Mouse (Mus musculus) embryo, embryonic 9.5 days (tissue): ENCODE measurements at regions not wholly inside any gene's neighbourhood (a gene's known extent, or its start where the extent isn't known, plus 50 kb on each side); places are given as distances from the start of the nearest gene placed in this dataset.

Source experiments
- DNase-seq: peaks from one replicate; pipeline ENCODE4 v3.0.0-alpha.2; 2017; ENCODE audit errors: extremely low spot score

- no peak for DNase-seq
Measured at GRCm38 (mm10) chr12:39073289-39074022, 294.3 kb downstream of the Etv1 start.

DNA sequence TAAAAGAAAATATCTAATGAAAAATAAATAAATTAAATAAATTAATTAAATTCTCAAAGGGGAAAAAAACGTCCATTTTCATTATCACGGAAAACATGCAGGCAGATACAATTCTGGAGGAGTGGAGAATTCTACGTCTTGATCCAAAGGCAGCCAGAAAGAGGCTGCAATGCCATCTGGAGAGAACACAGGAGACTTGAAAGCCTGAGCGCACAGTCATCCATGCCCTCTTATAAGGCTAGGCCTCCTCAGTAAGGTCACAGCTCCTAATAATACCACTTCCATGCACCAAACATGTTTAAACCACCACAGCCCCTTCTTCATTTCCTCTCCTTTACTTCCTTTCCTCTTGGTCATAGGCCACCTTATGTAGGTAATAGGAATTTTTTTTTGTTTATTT is 307.1 kb downstream of the Etv1 start:
- DNase-seq = no peak

DNA sequence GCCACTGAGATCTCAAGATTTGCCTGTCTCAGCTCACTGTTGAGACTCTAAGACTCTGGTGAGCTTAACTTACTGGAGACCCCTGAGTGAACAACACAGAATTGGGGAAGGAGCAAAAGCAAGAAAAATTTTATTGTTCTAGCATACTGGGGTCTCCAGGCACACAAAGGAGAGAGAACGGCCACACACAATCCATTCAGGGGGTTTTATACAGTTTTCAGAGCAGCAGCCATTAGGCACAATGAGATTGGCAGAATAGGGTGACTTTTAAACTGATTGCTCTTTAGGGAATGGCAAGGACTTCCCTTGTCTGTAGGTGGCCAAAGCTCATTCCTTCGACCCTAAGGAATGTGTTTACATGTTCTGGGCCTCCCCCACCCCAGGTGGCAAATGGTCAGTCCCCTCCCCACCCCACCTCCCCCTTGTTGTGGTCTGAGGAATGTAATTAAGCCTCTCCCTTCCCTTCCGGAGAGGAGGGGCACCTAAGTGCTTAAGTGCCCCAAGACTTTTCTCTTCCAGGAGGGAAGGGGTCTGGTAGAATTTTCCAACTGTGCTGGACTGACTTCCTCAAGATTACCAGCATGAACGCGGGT is 315.6 kb downstream of the Etv1 start:
- peak; percentile 20 for DNase-seq

GRCm38 (mm10) chr12:39123391-39124095 is 344.4 kb downstream of the Etv1 start:
- no peak for DNase-seq

- peak; percentile 8 for DNase-seq
Measured at GRCm38 (mm10) chr12:39154689-39155088, 375.5 kb downstream of the Etv1 start.

DNA sequence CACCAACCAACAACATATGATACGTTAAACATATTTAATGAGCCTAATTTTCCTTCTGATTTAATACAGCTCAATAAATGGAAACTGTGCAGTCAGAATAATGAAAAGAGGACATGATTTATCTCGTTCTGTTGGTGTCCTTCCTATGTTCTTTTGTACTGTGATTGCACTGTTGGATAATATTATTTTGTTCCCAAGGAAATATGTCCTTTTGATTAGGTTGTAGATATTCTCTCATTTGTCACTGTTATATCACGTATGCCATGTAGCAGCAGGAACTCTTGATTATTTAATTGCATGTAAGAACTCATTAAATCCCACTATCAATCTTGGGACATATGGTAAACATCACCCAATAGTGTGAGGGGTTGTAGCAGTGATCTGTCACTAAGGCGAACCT is 397.8 kb downstream of the Etv1 start:
- no peak for DNase-seq

DNA sequence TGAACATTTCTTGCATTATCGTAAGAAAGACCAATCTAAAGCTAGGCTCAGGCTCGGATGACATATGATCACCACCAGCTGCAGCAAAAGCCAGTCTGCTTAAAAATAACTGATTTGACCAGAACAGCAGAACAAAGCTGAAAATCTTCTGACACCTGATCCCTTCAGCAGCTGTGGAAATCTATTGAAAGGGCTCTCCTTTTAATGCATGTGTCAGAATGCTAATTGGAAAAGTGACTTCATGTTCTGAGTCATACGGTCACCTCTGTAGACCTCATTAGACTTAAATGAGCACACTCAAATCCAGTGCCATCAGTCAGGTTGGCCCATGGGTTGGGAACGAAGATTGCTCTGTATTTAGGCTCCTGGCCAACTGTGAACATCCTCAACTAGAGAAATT is 444.9 kb downstream of the Etv1 start:
- no peak for DNase-seq

DNA sequence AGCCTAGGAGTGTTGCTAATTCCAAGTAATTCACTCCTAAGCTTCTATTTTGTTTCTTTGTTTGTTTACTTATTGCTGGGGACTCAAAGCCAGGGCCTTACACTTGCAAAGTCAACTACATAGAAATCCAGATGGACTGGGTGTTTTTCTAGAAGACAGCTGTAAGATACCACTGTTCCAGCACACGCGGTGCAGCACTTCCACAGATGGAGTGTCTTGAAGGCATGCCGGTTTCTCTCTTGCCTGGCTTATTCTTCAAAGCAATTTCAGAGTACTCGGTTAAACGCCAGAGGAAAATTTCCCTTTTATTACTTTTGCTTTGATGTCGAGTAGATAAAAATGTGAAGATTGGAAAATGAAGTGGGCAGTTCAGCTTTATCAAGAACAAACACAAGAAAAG is 477.4 kb downstream of the Etv1 start:
- DNase-seq = no peak

DNA sequence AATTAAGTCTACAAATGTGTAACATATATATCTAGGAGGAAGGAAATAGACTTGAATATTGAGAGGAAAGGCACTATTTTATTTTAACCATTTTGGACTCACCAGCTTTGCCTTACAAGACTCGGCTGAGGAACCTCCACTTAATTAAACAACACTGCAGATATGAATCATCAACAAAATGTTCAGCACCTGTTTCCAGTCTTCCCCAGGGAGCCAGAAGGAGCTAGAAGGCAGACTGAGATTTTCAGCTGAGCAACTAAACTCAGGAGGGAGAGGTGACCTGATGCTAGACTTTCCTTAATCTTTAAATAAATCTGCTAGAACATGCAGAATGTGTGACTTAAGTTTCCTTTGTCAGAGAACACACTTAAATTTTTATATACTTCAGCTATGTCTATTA is 478.4 kb downstream of the Etv1 start:
- DNase-seq = no peak

DNA sequence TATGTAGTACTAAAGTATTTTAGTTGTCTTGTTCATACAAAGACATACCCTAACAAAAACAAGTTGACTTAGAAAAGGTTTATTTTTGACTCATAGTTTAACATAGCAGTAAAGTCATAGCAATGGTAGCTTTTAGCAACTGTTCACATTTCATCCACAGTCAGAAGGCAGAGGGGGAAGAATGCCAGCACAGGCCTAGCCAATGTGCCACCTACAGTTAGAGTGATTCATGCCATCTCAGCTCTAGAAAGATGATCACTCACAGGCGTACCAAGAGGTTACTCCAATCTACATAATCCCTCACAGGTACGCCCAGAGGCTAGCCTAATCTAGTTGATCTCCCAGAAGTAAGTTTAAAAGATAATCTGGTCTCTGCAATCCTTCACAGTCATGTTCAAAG is 510.5 kb downstream of the Etv1 start:
- no peak for DNase-seq

- no peak for DNase-seq
Measured at GRCm38 (mm10) chr12:39301351-39302212, 522.4 kb downstream of the Etv1 start.

- no peak for DNase-seq
Measured at GRCm38 (mm10) chr12:39302213-39302591, 523.0 kb downstream of the Etv1 start.

DNA sequence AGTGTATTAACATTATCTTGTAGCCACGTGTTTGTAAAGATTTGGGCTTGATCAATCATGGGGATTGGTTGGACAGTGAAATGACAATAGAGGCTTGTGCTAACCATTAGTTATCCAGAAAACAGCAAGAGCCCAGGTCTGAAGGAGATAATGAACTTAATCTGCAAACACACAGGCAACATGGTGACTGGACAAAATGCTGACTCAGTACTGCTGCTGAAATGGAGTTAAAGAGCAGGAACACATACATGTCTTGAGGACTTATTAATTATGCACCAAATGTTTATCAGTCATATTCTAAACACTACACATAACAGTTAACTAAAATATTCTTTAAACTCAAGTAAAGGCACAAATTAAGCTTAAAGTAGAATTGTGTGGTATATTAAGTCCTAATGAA is 528.6 kb downstream of the Etv1 start:
- no peak for DNase-seq

DNA sequence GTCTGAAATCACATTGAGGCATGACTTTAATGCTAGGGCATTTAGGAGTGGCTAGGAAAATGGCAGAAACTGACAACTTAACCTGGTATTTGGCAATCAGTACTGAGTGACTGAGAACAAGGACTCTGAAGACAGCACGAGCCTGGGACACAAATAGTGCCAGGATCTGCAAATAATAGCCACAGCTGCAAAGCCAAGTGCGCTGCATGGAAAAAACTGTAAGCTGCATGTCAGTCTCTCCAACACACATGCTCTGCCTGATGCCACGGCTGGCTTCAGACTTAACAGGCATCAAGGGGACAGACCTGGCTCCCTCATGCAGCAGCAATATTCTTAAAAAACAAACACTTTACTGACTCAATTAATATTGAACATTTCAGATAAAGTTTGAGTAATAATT is 530.7 kb downstream of the Etv1 start:
- DNase-seq = no peak

DNA sequence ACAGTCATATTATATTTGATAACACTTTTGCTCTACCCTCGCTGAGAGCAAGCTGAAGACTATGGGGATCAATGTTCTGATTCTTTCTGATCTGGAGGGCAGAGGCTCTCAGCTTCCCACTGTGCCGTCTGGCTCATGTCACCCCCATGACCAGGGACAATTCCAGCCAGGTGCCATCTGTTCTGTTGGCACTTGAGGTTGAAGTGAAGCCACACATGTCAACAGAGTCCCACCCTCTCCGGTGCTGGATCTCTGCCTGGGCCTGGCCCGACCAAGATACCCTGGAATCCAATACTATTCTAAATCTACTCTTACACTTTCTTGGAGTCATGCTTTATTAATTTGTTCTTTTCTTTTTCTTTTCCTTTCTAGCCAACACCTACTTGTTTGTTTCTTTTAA is 538.0 kb downstream of the Etv1 start:
- DNase-seq = no peak

DNA sequence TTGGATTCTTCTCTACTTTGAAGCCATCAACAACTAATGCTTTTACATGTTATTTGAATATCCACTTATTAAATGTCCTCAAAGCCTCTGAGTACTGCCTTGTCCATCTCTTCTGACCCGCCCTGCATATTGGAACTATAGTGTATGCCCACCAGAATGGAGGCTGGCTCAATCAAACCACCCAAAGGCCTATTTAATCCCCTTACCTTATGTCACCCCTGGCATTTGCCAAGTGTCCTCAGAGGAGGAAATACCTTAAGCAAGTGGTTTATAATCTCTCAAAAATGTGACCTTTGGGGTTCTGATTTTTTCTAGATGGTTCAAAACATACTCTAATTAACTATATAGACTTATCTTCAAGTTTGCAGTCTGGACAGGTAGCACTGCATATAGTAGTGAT is 542.3 kb downstream of the Etv1 start:
- no peak for DNase-seq

DNA sequence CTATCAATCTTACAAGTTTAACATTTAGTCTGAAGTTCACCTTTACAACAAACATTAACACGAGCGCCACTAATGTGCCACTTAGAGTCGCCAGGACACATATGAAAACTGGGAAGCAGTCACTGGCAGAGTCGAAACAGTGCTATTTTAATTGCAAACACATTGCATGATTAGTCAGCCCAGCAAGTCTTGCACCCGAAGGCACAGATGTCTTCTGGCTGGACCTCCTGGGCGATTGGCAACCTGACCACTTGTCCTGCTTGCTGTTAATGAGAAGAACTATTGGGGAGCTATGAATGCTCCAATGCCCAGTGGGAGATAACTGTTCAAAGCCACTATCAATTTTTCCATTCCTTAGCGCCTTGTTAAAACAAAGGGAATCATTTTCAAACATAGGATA is 547.0 kb downstream of the Etv1 start:
- DNase-seq = no peak

- DNase-seq = no peak
Measured at GRCm38 (mm10) chr12:39326668-39327299, 547.6 kb downstream of the Etv1 start.

DNA sequence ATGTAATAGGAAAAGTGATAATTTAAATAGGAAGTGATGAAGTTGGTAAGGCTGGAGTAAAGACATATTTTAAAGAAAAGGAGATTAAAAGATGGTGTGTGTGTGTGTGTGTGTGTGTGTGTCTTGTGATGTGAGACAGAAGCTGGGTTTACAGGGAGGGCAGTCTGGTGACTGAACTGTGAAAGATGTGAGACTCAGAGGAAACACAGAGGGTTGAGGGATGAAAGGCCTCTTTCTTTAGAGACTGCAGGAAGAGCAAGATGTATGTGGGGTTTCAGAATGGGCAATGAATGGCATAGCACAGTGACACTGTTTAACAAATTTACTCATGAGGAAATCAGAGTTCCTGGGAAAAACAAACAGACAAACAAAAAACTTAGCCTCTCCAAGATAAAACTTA is 549.2 kb downstream of the Etv1 start:
- DNase-seq = no peak

DNA sequence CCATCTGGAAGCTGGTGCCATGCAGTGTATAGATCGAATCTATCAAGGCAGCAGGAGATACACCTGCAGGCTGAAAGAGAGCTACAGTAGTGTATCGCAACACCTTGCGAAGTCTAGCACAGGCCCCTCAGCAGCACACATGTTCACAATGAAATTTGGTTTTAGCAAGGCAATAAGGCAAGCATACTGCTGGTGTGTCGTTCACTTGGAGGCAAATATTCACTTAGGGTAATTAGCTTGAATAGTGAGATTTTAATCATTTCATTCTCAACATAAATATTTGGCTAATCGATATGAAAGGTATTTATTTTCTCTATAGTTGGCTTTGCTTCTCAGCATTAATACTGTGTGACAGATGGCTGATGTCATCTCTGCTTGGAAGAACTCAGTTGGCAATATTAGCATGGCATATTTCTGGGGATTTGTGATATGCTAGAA is 559.9 kb downstream of the Etv1 start:
- no peak for DNase-seq

DNA sequence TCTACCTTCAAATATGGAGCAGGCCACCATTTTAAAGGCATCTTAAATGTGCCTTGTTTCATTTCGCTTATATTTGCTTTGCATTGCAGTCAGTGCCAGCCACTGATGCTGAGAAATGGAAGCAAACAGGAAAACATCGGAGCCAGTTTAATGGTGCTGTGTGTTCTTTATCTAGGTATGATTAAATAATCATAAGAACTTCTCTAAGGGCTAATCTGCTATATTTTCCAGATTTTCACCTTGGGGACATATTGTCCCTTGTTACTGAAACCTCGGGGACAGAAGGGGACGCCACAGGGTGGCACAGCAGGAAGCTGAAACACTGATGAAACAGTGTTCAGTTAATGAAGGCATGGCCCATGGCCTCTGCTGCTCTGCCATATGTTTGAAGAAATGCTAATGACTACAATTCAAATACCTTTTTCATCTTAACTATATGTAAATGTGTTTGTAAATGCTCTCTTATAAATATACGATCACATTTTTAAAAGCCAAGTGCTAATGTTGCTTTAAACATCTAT is 562.6 kb downstream of the Etv1 start:
- no peak for DNase-seq

GRCm38 (mm10) chr12:39342327-39342726 is 563.1 kb downstream of the Etv1 start:
- no peak for DNase-seq
